Mouse (Mus musculus): Measurements from ENCODE around the gene Gm10139. TPM values are rescaled to one million over a fixed set of nuclear protein-coding genes. Genes with fewer than 3 reads are reported as not detected.
"Not testable (repeated sequence)": the region's sequence is repeated elsewhere in the genome, so short reads cannot be mapped to it uniquely, and the experiment has no call there.

Gene Gm10139
- polyA plus RNA-seq (2015; fragmentation: Nextera tagmentation; extraction: Ambion mirVana) = not detected in 2 replicates

DNA sequence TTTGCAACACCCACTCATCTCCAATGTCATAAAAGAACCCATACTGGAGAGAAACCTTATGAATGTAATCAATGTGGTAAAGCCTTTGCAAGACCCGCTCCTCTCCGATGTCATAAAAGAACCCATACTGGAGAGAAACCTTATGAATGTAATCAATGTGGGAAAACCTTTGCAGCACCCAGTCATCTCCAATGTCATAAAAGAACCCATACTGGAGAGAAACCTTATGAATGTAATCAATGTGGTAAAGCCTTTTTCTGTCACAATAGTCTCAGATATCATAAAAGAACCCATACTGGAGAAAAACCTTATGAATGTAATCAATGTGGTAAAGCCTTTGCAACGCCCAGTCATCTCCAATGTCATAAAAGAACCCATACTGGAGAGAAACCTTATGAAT is at the start of gene Gm10139:
TSS of gene Gm10139 (plus strand) at position 301 of the 400 bp plus-strand sequence.
- H3K4me2 ChIP-seq (ENCODE audit: low read depth, low read length); H3K9ac ChIP-seq (replicated peaks); ATAC-seq; H3K9me3 ChIP-seq (ENCODE audit: low read length); H3K36me3 ChIP-seq (replicated peaks; ENCODE audit: insufficient read depth, low read length); H3K4me3 ChIP-seq (ENCODE audit: low read depth, low read length); H3K4me1 ChIP-seq (ENCODE audit: insufficient read depth); H3K27ac ChIP-seq (ENCODE audit: low read depth); H3K27me3 ChIP-seq (ENCODE audit: insufficient read depth, low read length); DNase-seq: not testable (repeated sequence)
- WGBS (ENCODE audit: insufficient replicate concordance) = 14% methylated on average over 1 of the region's 3 CpGs

DNA sequence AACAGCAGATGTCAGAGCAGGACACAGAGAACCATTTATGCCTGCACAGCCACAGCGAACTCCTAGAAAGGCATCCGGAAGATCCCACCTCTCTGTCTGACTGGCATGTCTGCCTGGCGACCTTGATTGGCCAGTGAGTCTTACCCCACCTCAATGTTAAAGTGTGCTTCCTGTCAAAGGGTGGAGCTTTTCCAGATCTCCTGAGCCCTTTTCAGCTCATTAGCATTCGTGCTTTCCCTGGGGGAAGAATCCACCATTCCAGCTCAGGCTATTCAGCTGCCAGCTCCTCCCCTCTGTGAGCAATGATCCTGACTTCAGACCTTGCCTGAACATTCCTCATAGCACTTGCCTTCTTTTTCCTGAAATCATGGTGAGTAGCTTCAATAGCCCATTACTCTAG is 45.2 kb downstream of the Gm10139 start:
- H3K4me1 ChIP-seq (ENCODE audit: insufficient read depth) = not testable (repeated sequence)

More for the DNA sequence above, 45.2 kb downstream of the Gm10139 start:
- ATAC-seq; H3K36me3 ChIP-seq (replicated peaks; ENCODE audit: insufficient read depth, low read length); H3K27me3 ChIP-seq (ENCODE audit: insufficient read depth, low read length); H3K9me3 ChIP-seq (ENCODE audit: low read length); H3K27ac ChIP-seq (ENCODE audit: low read depth); H3K9ac ChIP-seq (replicated peaks); H3K4me3 ChIP-seq (ENCODE audit: low read depth, low read length); H3K4me2 ChIP-seq (ENCODE audit: low read depth, low read length): not testable (repeated sequence)
- WGBS (ENCODE audit: insufficient replicate concordance) = 71% methylated on average over 4 of the region's 4 CpGs
- DNase-seq = peak; percentile 5

Other genes starting within 250 kb of the Gm10139 start
- 2.5 and 2.7 TPM in 2 replicates for gene Zfp369, start 233.9 kb upstream of the Gm10139 start, polyA plus RNA-seq (2015; fragmentation: Nextera tagmentation; extraction: Ambion mirVana)